Mouse (Mus musculus): ENCODE data around the gene Iqsec3. TPM values are rescaled to one million over a fixed set of nuclear protein-coding genes. Genes with fewer than 3 reads are reported as not detected.

Gene Iqsec3
- polyA plus RNA-seq, 1 experiment from 2014 or later = 0.08 TPM

GRCm38 (mm10) chr6:121363061-121363460 lies 110.4 kb downstream of the Iqsec3 start:
- H3K9ac ChIP-seq (ENCODE audit: low read depth, low read length) = no peak overlapping the region
- H3K27me3 ChIP-seq (ENCODE audit: control insufficient read depth, insufficient read depth, low read length) = no peaks in the 10 kb centered on the region
- no peaks in the 10 kb centered on the region for H3K36me3 ChIP-seq (ENCODE audit: control insufficient read depth, insufficient read depth, low read length)
- H3K4me2 ChIP-seq (replicated peaks; ENCODE audit: low read depth, low read length) = no peak overlapping the region
- WGBS = 57% methylated on average over 6 of the region's 6 CpGs
- no peaks in the 10 kb centered on the region for H3K9me3 ChIP-seq (ENCODE audit: control insufficient read depth, low read length)
- no peak overlapping the region for H3K4me3 ChIP-seq (ENCODE audit: low read length)
- no peaks in the 10 kb centered on the region for H3K4me1 ChIP-seq (ENCODE audit: control insufficient read depth, insufficient read depth, low read length)
- no peak for ATAC-seq (ENCODE audit: low FRiP score, low TSS enrichment)
- no peak overlapping the region for H3K27ac ChIP-seq (ENCODE audit: low read depth, low read length)

- H3K4me3 ChIP-seq (ENCODE audit: low read length) = no peak overlapping the region
- no peak for ATAC-seq (ENCODE audit: low FRiP score, low TSS enrichment)
- no peaks in the 10 kb centered on the region for H3K9me3 ChIP-seq (ENCODE audit: control insufficient read depth, low read length)
- no peaks in the 10 kb centered on the region for H3K36me3 ChIP-seq (ENCODE audit: control insufficient read depth, insufficient read depth, low read length)
- no peak overlapping the region for H3K4me2 ChIP-seq (replicated peaks; ENCODE audit: low read depth, low read length)
- H3K27ac ChIP-seq (ENCODE audit: low read depth, low read length) = no peak overlapping the region
- H3K27me3 ChIP-seq (ENCODE audit: control insufficient read depth, insufficient read depth, low read length) = no peaks in the 10 kb centered on the region
- 85% methylated on average over 6 of the region's 6 CpGs for WGBS
- H3K4me1 ChIP-seq (ENCODE audit: control insufficient read depth, insufficient read depth, low read length) = no peaks in the 10 kb centered on the region
- no peak overlapping the region for H3K9ac ChIP-seq (ENCODE audit: low read depth, low read length)
These were observed 116.2 kb downstream of the Iqsec3 start for GRCm38 (mm10) chr6:121357232-121357631.

GRCm38 (mm10) chr6:121356041-121356440 lies 117.4 kb downstream of the Iqsec3 start:
- Histone ChIP-seq H3K9ac (ENCODE audit: low read depth, low read length) (no peak overlapping the region), H3K27me3 (ENCODE audit: control insufficient read depth, insufficient read depth, low read length) (no peaks in the 10 kb centered on the region), H3K4me1 (ENCODE audit: control insufficient read depth, insufficient read depth, low read length) (no peaks in the 10 kb centered on the region), H3K36me3 (ENCODE audit: control insufficient read depth, insufficient read depth, low read length) (no peaks in the 10 kb centered on the region), H3K27ac (ENCODE audit: low read depth, low read length) (no peak overlapping the region), H3K9me3 (ENCODE audit: control insufficient read depth, low read length) (no peaks in the 10 kb centered on the region), H3K4me3 (ENCODE audit: low read length) (no peak overlapping the region), H3K4me2 (replicated peaks; ENCODE audit: low read depth, low read length) (no peak overlapping the region)
- ATAC-seq (ENCODE audit: low FRiP score, low TSS enrichment) = no peak
- 81% methylated on average over 1 of the region's 1 CpGs for WGBS

GRCm38 (mm10) chr6:121352276-121352675 lies 121.2 kb downstream of the Iqsec3 start:
- Histone ChIP-seq H3K9ac (ENCODE audit: low read depth, low read length) (no peak overlapping the region), H3K4me2 (replicated peaks; ENCODE audit: low read depth, low read length) (no peak overlapping the region), H3K9me3 (ENCODE audit: control insufficient read depth, low read length) (no peaks in the 10 kb centered on the region), H3K27ac (ENCODE audit: low read depth, low read length) (no peak overlapping the region), H3K36me3 (ENCODE audit: control insufficient read depth, insufficient read depth, low read length) (no peaks in the 10 kb centered on the region), H3K4me3 (ENCODE audit: low read length) (no peak overlapping the region), H3K27me3 (ENCODE audit: control insufficient read depth, insufficient read depth, low read length) (no peaks in the 10 kb centered on the region), H3K4me1 (ENCODE audit: control insufficient read depth, insufficient read depth, low read length) (no peaks in the 10 kb centered on the region)
- no peak for ATAC-seq (ENCODE audit: low FRiP score, low TSS enrichment)
- 36% methylated on average over 2 of the region's 2 CpGs for WGBS

- Histone ChIP-seq H3K9me3 (ENCODE audit: control insufficient read depth, low read length) (no peaks in the 10 kb centered on the region), H3K27ac (ENCODE audit: low read depth, low read length) (no peak overlapping the region), H3K4me1 (ENCODE audit: control insufficient read depth, insufficient read depth, low read length) (no peaks in the 10 kb centered on the region), H3K4me3 (ENCODE audit: low read length) (no peak overlapping the region), H3K36me3 (ENCODE audit: control insufficient read depth, insufficient read depth, low read length) (no peaks in the 10 kb centered on the region), H3K9ac (ENCODE audit: low read depth, low read length) (no peak overlapping the region), H3K27me3 (ENCODE audit: control insufficient read depth, insufficient read depth, low read length) (no peaks in the 10 kb centered on the region), H3K4me2 (replicated peaks; ENCODE audit: low read depth, low read length) (no peak overlapping the region)
- WGBS = 15% methylated on average over 8 of the region's 8 CpGs
- no peak for ATAC-seq (ENCODE audit: low FRiP score, low TSS enrichment)
These were observed 127.0 kb downstream of the Iqsec3 start for GRCm38 (mm10) chr6:121346428-121346827.

GRCm38 (mm10) chr6:121344329-121344728 lies 129.1 kb downstream of the Iqsec3 start:
- H3K9ac ChIP-seq (ENCODE audit: low read depth, low read length) = no peak overlapping the region
- H3K4me1 ChIP-seq (ENCODE audit: control insufficient read depth, insufficient read depth, low read length) = no peaks in the 10 kb centered on the region
- H3K4me3 ChIP-seq (ENCODE audit: low read length) = no peak overlapping the region
- H3K4me2 ChIP-seq (replicated peaks; ENCODE audit: low read depth, low read length) = no peak overlapping the region
- 46% methylated on average over 5 of the region's 5 CpGs for WGBS
- H3K9me3 ChIP-seq (ENCODE audit: control insufficient read depth, low read length) = no peaks in the 10 kb centered on the region
- no peaks in the 10 kb centered on the region for H3K36me3 ChIP-seq (ENCODE audit: control insufficient read depth, insufficient read depth, low read length)
- no peaks in the 10 kb centered on the region for H3K27me3 ChIP-seq (ENCODE audit: control insufficient read depth, insufficient read depth, low read length)
- no peak overlapping the region for H3K27ac ChIP-seq (ENCODE audit: low read depth, low read length)
- no peak for ATAC-seq (ENCODE audit: low FRiP score, low TSS enrichment)

- Histone ChIP-seq H3K9ac (ENCODE audit: low read depth, low read length) (no peak overlapping the region), H3K9me3 (ENCODE audit: control insufficient read depth, low read length) (no peaks in the 10 kb centered on the region), H3K4me1 (ENCODE audit: control insufficient read depth, insufficient read depth, low read length) (no peaks in the 10 kb centered on the region), H3K27me3 (ENCODE audit: control insufficient read depth, insufficient read depth, low read length) (no peaks in the 10 kb centered on the region), H3K36me3 (ENCODE audit: control insufficient read depth, insufficient read depth, low read length) (no peaks in the 10 kb centered on the region), H3K4me3 (ENCODE audit: low read length) (no peak overlapping the region), H3K4me2 (replicated peaks; ENCODE audit: low read depth, low read length) (peak overlapping the region; percentile 3; the same call in 1 of the 2 replicates), H3K27ac (ENCODE audit: low read depth, low read length) (no peak overlapping the region)
- 42% methylated on average over 6 of the region's 6 CpGs for WGBS
- ATAC-seq (ENCODE audit: low FRiP score, low TSS enrichment) = peak; percentile 56; the same call in 1 of the 2 replicates
These were observed 129.7 kb downstream of the Iqsec3 start for GRCm38 (mm10) chr6:121343771-121344123.

GRCm38 (mm10) chr6:121343026-121343770 lies 130.3 kb downstream of the Iqsec3 start, which contains the start of gene Slc6a12:
Gene Slc6a12, plus strand, starts transcription at chr6:121343076.
- Histone ChIP-seq H3K9ac (ENCODE audit: low read depth, low read length) (no peak within 1 kb of the TSS), H3K27ac (ENCODE audit: low read depth, low read length) (no peak within 1 kb of the TSS), H3K4me1 (ENCODE audit: control insufficient read depth, insufficient read depth, low read length) (no peaks in the 10 kb centered on the region), H3K27me3 (ENCODE audit: control insufficient read depth, insufficient read depth, low read length) (no peaks in the 10 kb centered on the region), H3K36me3 (ENCODE audit: control insufficient read depth, insufficient read depth, low read length) (no peaks in the 10 kb centered on the region), H3K4me3 (ENCODE audit: low read length) (no peak within 1 kb of the TSS), H3K4me2 (replicated peaks; ENCODE audit: low read depth, low read length) (peak within 1 kb of the TSS; percentile 15), H3K9me3 (ENCODE audit: control insufficient read depth, low read length) (no peaks in the 10 kb centered on the region)
- ATAC-seq (ENCODE audit: low FRiP score, low TSS enrichment) = peak; percentile 67
- WGBS = 70% methylated on average over 15 of the region's 15 CpGs

- Histone ChIP-seq H3K27me3 (ENCODE audit: control insufficient read depth, insufficient read depth, low read length) (no peaks in the 10 kb centered on the region), H3K9me3 (ENCODE audit: control insufficient read depth, low read length) (no peaks in the 10 kb centered on the region), H3K27ac (ENCODE audit: low read depth, low read length) (no peak overlapping the region), H3K36me3 (ENCODE audit: control insufficient read depth, insufficient read depth, low read length) (no peaks in the 10 kb centered on the region), H3K4me2 (replicated peaks; ENCODE audit: low read depth, low read length) (no peak overlapping the region), H3K4me3 (ENCODE audit: low read length) (no peak overlapping the region), H3K4me1 (ENCODE audit: control insufficient read depth, insufficient read depth, low read length) (no peaks in the 10 kb centered on the region), H3K9ac (ENCODE audit: low read depth, low read length) (no peak overlapping the region)
- 82% methylated on average over 6 of the region's 6 CpGs for WGBS
- ATAC-seq (ENCODE audit: low FRiP score, low TSS enrichment) = no peak
These were observed 131.8 kb downstream of the Iqsec3 start for GRCm38 (mm10) chr6:121341650-121342049.
